Mouse (Mus musculus): ENCODE data around the gene Gm7298. TPM values are rescaled to one million over a fixed set of nuclear protein-coding genes. Genes with fewer than 3 reads are reported as not detected.

Gm7298 gene
- polyA plus RNA-seq (2017; shearing (Covaris generic)) = not detected

DNA sequence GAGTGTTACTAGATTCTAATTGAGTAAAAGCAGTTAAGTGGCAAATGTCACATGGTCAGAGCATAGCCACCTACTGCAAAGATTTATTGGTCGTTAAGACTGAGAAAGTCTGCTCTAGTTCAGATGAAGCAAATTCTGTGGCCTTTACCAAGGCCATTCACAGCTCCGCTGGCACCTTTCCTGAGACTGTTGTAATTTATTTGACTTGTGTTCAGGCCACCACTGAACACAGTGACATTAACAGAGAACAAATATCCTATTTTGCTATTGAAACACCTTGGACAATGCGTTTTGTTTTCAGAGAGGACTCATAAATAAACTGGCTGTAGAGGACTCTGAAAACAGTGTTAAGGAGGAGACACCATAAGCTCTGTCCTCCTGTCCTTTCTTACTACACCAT lies at the start of gene Gm7298:
Gene Gm7298, plus strand, starts transcription at position 301 of the 400 bp plus-strand sequence.

GRCm38 (mm10) chr6:121838271-121838670 lies 105.5 kb downstream of the Gm7298 start, which contains the start of gene Mug1:
Gene Mug1, plus strand, starts transcription at chr6:121838541.

Other genes with a start within 250 kb of the Gm7298 start
- gene A2m, start 97.6 kb upstream of the Gm7298 start, polyA plus RNA-seq (2017; shearing (Covaris generic)) = not detected
- 0.10 TPM for gene Mug1, start 105.6 kb downstream of the Gm7298 start, polyA plus RNA-seq (2017; shearing (Covaris generic))